25 mouse cellular contexts compared by ENCODE assay signal in genomic region chr6:69578416-69578815, GRCm38 (mm10).
DNase-seq lines count a peak whose midpoint lies in the region; ATAC-seq and TF ChIP-seq lines count a peak whose summit lies in the region.
"Had no signal": no experiment of that assay in that cellular context is flagged by ENCODE, and none has a peak within 500 bp of the region (broad histone marks: within the 10 kb centered on the region; RNA-seq: fewer than 3 reads in every experiment).

No protein-coding gene starts in this region.

- H3K4me2 ChIP-seq in hindbrain, postnatal 0 days (ENCODE audit: low read depth, low read length) = no peak overlapping the region
- no peak overlapping the region for H3K4me2 ChIP-seq in hindbrain, embryonic 16.5 days (ENCODE audit: low read length)
- no peak overlapping the region for H3K4me2 ChIP-seq in lung, embryonic 14.5 days
- H3K4me2 ChIP-seq in CH12.LX (ENCODE audit: insufficient read depth, low read depth, poor library complexity, severe bottlenecking) = no peak overlapping the region
- H3K4me2 ChIP-seq: embryonic facial prominence, embryonic 13.5 days; forebrain, embryonic 12.5 days; heart, embryonic 11.5 days; hindbrain, embryonic 12.5 days; hindbrain, embryonic 15.5 days had no signal

- dilution Hi-C loops in CH12.LX (cut with MboI; ENCODE audit: extremely low pct_ligation_motif_present, extremely low pct_unique_long_range_greater_than_20kb, low sequenced_read_pairs) = no loop called here

- peak; percentile 12 for DNase-seq in hindbrain, postnatal 0 days (ENCODE audit: low spot score)
- peak; percentile 0 for DNase-seq in lung, embryonic 14.5 days
- no peak for DNase-seq in lung, postnatal 10 days
- DNase-seq in CH12.LX (ENCODE audit: extremely low read depth) = peak; percentile 16
- DNase-seq in adrenal gland, adult (ENCODE audit: inconsistent age in 2 of 2, low spot score in 1 of 2) = no peak
- DNase-seq: adrenal gland, adult 8-10 months; adrenal gland, postnatal 25 days; cerebellum, adult 11-12 months; cerebellum, adult 8-10 months; cerebellum, postnatal 10 days; cerebellum, postnatal 36 days; embryo, embryonic 11 days; gastrocnemius, adult 2 months; gastrocnemius, postnatal 14 days; heart, adult 11 months had no signal

- H3K79me2 ChIP-seq in CH12.LX (replicated peaks; ENCODE audit: control insufficient read depth, extremely low read depth, insufficient read depth, poor library complexity, severe bottlenecking) = no peaks in the 10 kb centered on the region

- no peaks in the 10 kb centered on the region for H3K36me3 ChIP-seq in hindbrain, postnatal 0 days (ENCODE audit: insufficient read depth, low read length)
- H3K36me3 ChIP-seq in hindbrain, embryonic 16.5 days (ENCODE audit: control insufficient read depth, insufficient read depth, low read length) = no peaks in the 10 kb centered on the region
- no peaks in the 10 kb centered on the region for H3K36me3 ChIP-seq in lung, embryonic 14.5 days (ENCODE audit: insufficient read depth)
- H3K36me3 ChIP-seq in CH12.LX (replicated peaks in 1 of 2; ENCODE audit: control insufficient read depth in 1 of 2, insufficient read depth in 1 of 2, low read length in 1 of 2) = no peaks in the 10 kb centered on the region
- H3K36me3 ChIP-seq: embryonic facial prominence, embryonic 10.5 days; embryonic facial prominence, embryonic 13.5 days; forebrain, embryonic 12.5 days; hindbrain, embryonic 12.5 days; hindbrain, embryonic 15.5 days had no signal

- H3K4me1 ChIP-seq in hindbrain, postnatal 0 days (ENCODE audit: insufficient read depth, low read length) = no peaks in the 10 kb centered on the region
- H3K4me1 ChIP-seq in hindbrain, embryonic 16.5 days (ENCODE audit: control insufficient read depth, insufficient read depth, low read depth, low read length) = no peaks in the 10 kb centered on the region
- H3K4me1 ChIP-seq in lung, embryonic 14.5 days (ENCODE audit: insufficient read depth) = no peaks in the 10 kb centered on the region
- H3K4me1 ChIP-seq in CH12.LX (ENCODE audit: control insufficient read depth in 1 of 2, insufficient read depth in 2 of 2) = peaks cover 0 to 4% of the 10 kb centered on the region in 2 experiments; a peak in 1 of 4 replicates
- H3K4me1 ChIP-seq: embryonic facial prominence, embryonic 10.5 days; embryonic facial prominence, embryonic 13.5 days; forebrain, embryonic 12.5 days; hindbrain, embryonic 12.5 days; hindbrain, embryonic 15.5 days had no signal

- no peak for TF ChIP-seq EP300 in CH12.LX (IDR thresholded peaks at IDR 0.05; ENCODE audit: low read length)

- ATAC-seq in hindbrain, postnatal 0 days = no peak
- ATAC-seq in hindbrain, embryonic 16.5 days = no peak
- no peak for ATAC-seq in lung, embryonic 14.5 days (ENCODE audit: insufficient read depth)
- ATAC-seq: forebrain, embryonic 16.5 days; inflammation-experienced regulatory T-cells, adult 6 months had no signal

- TF ChIP-seq RAD21 in CH12.LX (IDR thresholded peaks at IDR 0.05; ENCODE audit: low read depth, low read length) = peak; percentile 62

- 76% methylated on average over 2 of the region's 2 CpGs for WGBS in hindbrain, postnatal 0 days
- WGBS in hindbrain, embryonic 16.5 days = 81% methylated on average over 2 of the region's 2 CpGs
- 65% methylated on average over 2 of the region's 2 CpGs for WGBS in lung, embryonic 14.5 days

- no peak overlapping the region for H3K9ac ChIP-seq in hindbrain, postnatal 0 days (replicated peaks; ENCODE audit: low read length)
- no peak overlapping the region for H3K9ac ChIP-seq in hindbrain, embryonic 16.5 days (ENCODE audit: low read depth, low read length)
- no peak overlapping the region for H3K9ac ChIP-seq in lung, embryonic 14.5 days
- H3K9ac ChIP-seq in CH12.LX (ENCODE audit: insufficient read depth, low read depth) = no peak overlapping the region
- H3K9ac ChIP-seq: embryonic facial prominence, embryonic 13.5 days; forebrain, embryonic 12.5 days; hindbrain, embryonic 12.5 days; hindbrain, embryonic 15.5 days had no signal

- in situ Hi-C loops in CH12.LX (cut with MboI; ENCODE audit: low pct_ligation_motif_present, low pct_unique_long_range_greater_than_20kb, low sequenced_read_pairs) = no loop called here

- no peak for TF ChIP-seq POLR2A in CH12.LX (IDR thresholded peaks at IDR 0.05; ENCODE audit: low read depth, low read length)

- H3K9me3 ChIP-seq in hindbrain, postnatal 0 days (ENCODE audit: low read length) = no peaks in the 10 kb centered on the region
- H3K9me3 ChIP-seq in hindbrain, embryonic 16.5 days (ENCODE audit: control insufficient read depth, low read length) = no peaks in the 10 kb centered on the region
- no peaks in the 10 kb centered on the region for H3K9me3 ChIP-seq in lung, embryonic 14.5 days (ENCODE audit: low read depth, low read length)
- no peaks in the 10 kb centered on the region for H3K9me3 ChIP-seq in CH12.LX (replicated peaks; ENCODE audit: low read length)
- H3K9me3 ChIP-seq: embryonic facial prominence, embryonic 10.5 days; embryonic facial prominence, embryonic 13.5 days; forebrain, embryonic 12.5 days; hindbrain, embryonic 12.5 days; hindbrain, embryonic 15.5 days had no signal

- H3K27ac ChIP-seq in hindbrain, postnatal 0 days = no peak overlapping the region
- H3K27ac ChIP-seq in hindbrain, embryonic 16.5 days (ENCODE audit: low read depth, low read length) = no peak overlapping the region
- H3K27ac ChIP-seq in lung, embryonic 14.5 days (ENCODE audit: low read depth) = no peak overlapping the region
- no peak overlapping the region for H3K27ac ChIP-seq in CH12.LX (ENCODE audit: insufficient read depth, low read depth)
- H3K27ac ChIP-seq: embryonic facial prominence, embryonic 10.5 days; embryonic facial prominence, embryonic 13.5 days; forebrain, embryonic 12.5 days; gastrocnemius, adult 2 months; hindbrain, embryonic 12.5 days; hindbrain, embryonic 15.5 days had no signal

- no peaks in the 10 kb centered on the region for H3K27me3 ChIP-seq in hindbrain, postnatal 0 days (ENCODE audit: insufficient read depth, low read length)
- H3K27me3 ChIP-seq in hindbrain, embryonic 16.5 days (replicated peaks; ENCODE audit: control insufficient read depth, insufficient read depth, low read length) = no peaks in the 10 kb centered on the region
- no peaks in the 10 kb centered on the region for H3K27me3 ChIP-seq in lung, embryonic 14.5 days (ENCODE audit: insufficient read depth, low read length)
- H3K27me3 ChIP-seq in CH12.LX (replicated peaks) = no peaks in the 10 kb centered on the region
- H3K27me3 ChIP-seq: embryonic facial prominence, embryonic 13.5 days; forebrain, embryonic 12.5 days; hindbrain, embryonic 12.5 days; hindbrain, embryonic 15.5 days had no signal

- H3K4me3 ChIP-seq in hindbrain, postnatal 0 days (ENCODE audit: low read length) = no peak overlapping the region
- no peak overlapping the region for H3K4me3 ChIP-seq in hindbrain, embryonic 16.5 days (ENCODE audit: low read length)
- H3K4me3 ChIP-seq in lung, embryonic 14.5 days (ENCODE audit: low read depth, low read length) = no peak overlapping the region
- no peak overlapping the region for H3K4me3 ChIP-seq in CH12.LX (replicated peaks in 1 of 3; ENCODE audit: low read depth in 2 of 3, low read length in 2 of 3, poor library complexity in 1 of 3)
- H3K4me3 ChIP-seq: embryonic facial prominence, embryonic 10.5 days; embryonic facial prominence, embryonic 13.5 days; erythroblast, embryonic 14.5 days; forebrain, embryonic 12.5 days; gastrocnemius, adult 2 months; hindbrain, embryonic 12.5 days; hindbrain, embryonic 15.5 days had no signal

- TF ChIP-seq CTCF in hindbrain, postnatal 0 days (IDR thresholded peaks at IDR 0.05; ENCODE audit: low read depth) = no peak
- no peak for TF ChIP-seq CTCF in lung, embryonic 14.5 days (IDR thresholded peaks at IDR 0.05; ENCODE audit: low read depth)
- peak in 1 of 2 experiments; percentile 57; a peak in 2 of 4 replicates for TF ChIP-seq CTCF in CH12.LX (conservative IDR thresholded peaks at IDR 0.05 in 1 of 2, IDR thresholded peaks at IDR 0.05 in 1 of 2; ENCODE audit: low read depth in 2 of 2, low read length in 2 of 2)

TF ChIP-seq in CH12.LX, 34 proteins besides CTCF, POLR2A, EP300 and RAD21:
- TF ChIP-seq SMC3 (IDR thresholded peaks at IDR 0.05; ENCODE audit: low read depth, low read length) (peak; percentile 30), NELFE (IDR thresholded peaks at IDR 0.05; ENCODE audit: low read depth, low read length) (no peak)

Comparison
In these comparisons a context has a peak if more than half of its experiments do, and no peak if none do; other contexts are left out.
1. DNase-seq: peak in hindbrain, postnatal 0 days (single experiment), lung, embryonic 14.5 days (single experiment) and CH12.LX (single experiment); none in lung, postnatal 10 days (single experiment) and adrenal gland, adult (0 of 2).